Mouse (Mus musculus) heart, adult 2 months (tissue): ENCODE measurements at regions not wholly inside any gene's neighbourhood (a gene's known extent, or its start where the extent isn't known, plus 50 kb on each side); places are given as distances from the start of the nearest gene placed in this dataset.

ENCODE experiments used
- CTCF ChIP-seq: fragments of 200-600 bp; IDR thresholded peaks from 2 replicates; pipeline ENCODE4 v1.8.1; 2022; ENCODE audit warnings: antibody characterized with exemption, mild to moderate bottlenecking, moderate library complexity
- POLR2A ChIP-seq: fragments of 200-500 bp; IDR thresholded peaks from 2 replicates; pipeline ENCODE4 v1.6.1; 2011; ENCODE audit warnings: mild to moderate bottlenecking, low read depth, low read length, control low read depth; ENCODE audit not compliant: insufficient read depth

GRCm38 (mm10) chr19:37836900-37837299 lies 139.3 kb downstream of the Cyp26a1 start:
- TF ChIP-seq POLR2A (no peak), CTCF (peak; percentile 22; the same call in 1 of the 2 replicates)
